ENCODE assay signal across 9 mouse cellular contexts in the genomic region with DNA sequence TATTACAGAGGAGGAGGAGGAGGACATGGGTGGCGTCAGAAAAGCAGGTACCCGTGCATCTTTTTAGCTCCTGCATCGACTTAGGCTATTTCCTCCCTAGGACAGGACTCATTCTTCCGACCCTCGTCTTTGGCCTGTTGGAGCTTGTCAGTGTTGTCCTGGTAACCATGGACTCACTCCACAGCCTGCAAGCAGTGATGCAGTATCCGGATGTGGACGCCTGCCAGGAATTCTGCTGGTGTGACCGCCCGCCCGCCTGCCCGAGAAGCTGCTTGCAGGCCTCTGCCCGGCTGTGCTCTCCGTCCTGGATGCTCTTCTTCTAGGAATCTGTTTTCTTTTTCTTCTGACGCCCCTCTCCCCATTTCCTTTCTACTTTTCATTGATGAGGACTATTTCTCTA. TPM values are rescaled to one million over a fixed set of nuclear protein-coding genes. Genes with fewer than 3 reads are reported as not detected.
DNase-seq lines count a peak whose midpoint lies in the region; ATAC-seq and TF ChIP-seq lines count a peak whose summit lies in the region.
"Had no signal": no experiment of that assay in that cellular context is flagged by ENCODE, and none has a peak within 500 bp of the region (broad histone marks: within the 10 kb centered on the region; RNA-seq: fewer than 3 reads in every experiment).

No protein-coding gene starts in this region.

- H3K27me3 ChIP-seq in intestine, embryonic 15.5 days (replicated peaks), result no peaks in the 10 kb centered on the region
- H3K27me3 ChIP-seq in intestine, postnatal 0 days (replicated peaks; ENCODE audit: control insufficient read depth, insufficient read depth, low read length), result no peaks in the 10 kb centered on the region
- no peaks in the 10 kb centered on the region for H3K27me3 ChIP-seq in kidney, embryonic 16.5 days (ENCODE audit: insufficient read depth, low read length)
- H3K27me3 ChIP-seq in lung, postnatal 0 days (replicated peaks; ENCODE audit: insufficient read depth, low read length), result no peaks in the 10 kb centered on the region
- H3K27me3 ChIP-seq in stomach, postnatal 0 days (ENCODE audit: control insufficient read depth, insufficient read depth, low read length), result no peaks in the 10 kb centered on the region
- H3K27me3 ChIP-seq: embryonic facial prominence, embryonic 15.5 days had no signal

- H3K4me3 ChIP-seq in intestine, embryonic 15.5 days (replicated peaks), result no peak overlapping the region
- H3K4me3 ChIP-seq in intestine, postnatal 0 days (ENCODE audit: low read depth, low read length), result no peak overlapping the region
- no peak overlapping the region for H3K4me3 ChIP-seq in kidney, embryonic 16.5 days (ENCODE audit: low read length)
- no peak overlapping the region for H3K4me3 ChIP-seq in lung, postnatal 0 days (ENCODE audit: low read depth, low read length)
- H3K4me3 ChIP-seq in stomach, postnatal 0 days (ENCODE audit: low read depth, low read length), result no peak overlapping the region
- H3K4me3 ChIP-seq: embryonic facial prominence, embryonic 15.5 days had no signal

- no peaks in the 10 kb centered on the region for H3K9me3 ChIP-seq in intestine, embryonic 15.5 days
- H3K9me3 ChIP-seq in intestine, postnatal 0 days (ENCODE audit: control insufficient read depth), result no peaks in the 10 kb centered on the region
- no peaks in the 10 kb centered on the region for H3K9me3 ChIP-seq in kidney, embryonic 16.5 days (ENCODE audit: low read length)
- H3K9me3 ChIP-seq in lung, postnatal 0 days (ENCODE audit: low read length), result no peaks in the 10 kb centered on the region
- H3K9me3 ChIP-seq in stomach, postnatal 0 days (ENCODE audit: control insufficient read depth, low read length), result no peaks in the 10 kb centered on the region
- H3K9me3 ChIP-seq: embryonic facial prominence, embryonic 15.5 days had no signal

- H3K9ac ChIP-seq in intestine, embryonic 15.5 days, result no peak overlapping the region
- H3K9ac ChIP-seq in intestine, postnatal 0 days (ENCODE audit: low read depth, low read length), result no peak overlapping the region
- no peak overlapping the region for H3K9ac ChIP-seq in kidney, embryonic 16.5 days (replicated peaks; ENCODE audit: low read length)
- no peak overlapping the region for H3K9ac ChIP-seq in lung, postnatal 0 days (replicated peaks; ENCODE audit: low read depth)
- H3K9ac ChIP-seq in stomach, postnatal 0 days (ENCODE audit: low read length), result no peak overlapping the region
- H3K9ac ChIP-seq: embryonic facial prominence, embryonic 15.5 days had no signal

- DNase-seq in cerebellum, adult 11 months, result peak; percentile 68
- peak; percentile 71 to 72 for DNase-seq in heart, adult 18-20 months
- peak; percentile 73 for DNase-seq in lung, postnatal 0 days (ENCODE audit: low spot score)
- peak; percentile 57 for DNase-seq in stomach, postnatal 0 days (ENCODE audit: low spot score)
- DNase-seq in c-Kit-positive CD71-positive TER-119-positive erythroid progenitor cells, embryonic 14.5 days (ENCODE audit: low spot score), result no peak

- H3K4me1 ChIP-seq in intestine, embryonic 15.5 days (replicated peaks), result no peaks in the 10 kb centered on the region
- H3K4me1 ChIP-seq in intestine, postnatal 0 days (replicated peaks; ENCODE audit: control insufficient read depth, insufficient read depth, low read length), result no peaks in the 10 kb centered on the region
- no peaks in the 10 kb centered on the region for H3K4me1 ChIP-seq in kidney, embryonic 16.5 days (ENCODE audit: insufficient read depth, low read length)
- H3K4me1 ChIP-seq in lung, postnatal 0 days (ENCODE audit: insufficient read depth, low read depth, low read length), result no peaks in the 10 kb centered on the region
- no peaks in the 10 kb centered on the region for H3K4me1 ChIP-seq in stomach, postnatal 0 days (replicated peaks; ENCODE audit: control insufficient read depth, insufficient read depth)
- H3K4me1 ChIP-seq: embryonic facial prominence, embryonic 15.5 days had no signal

- TF ChIP-seq CTCF in intestine, postnatal 0 days (IDR thresholded peaks at IDR 0.05; ENCODE audit: low read depth), result no peak
- TF ChIP-seq CTCF in lung, postnatal 0 days (IDR thresholded peaks at IDR 0.05), result no peak
- no peak for TF ChIP-seq CTCF in stomach, postnatal 0 days (IDR thresholded peaks at IDR 0.05; ENCODE audit: low read depth)

- 0 out of 2 replicates have a peak, but pooled peaks have one; percentile 31 for ATAC-seq in intestine, embryonic 15.5 days
- no peak for ATAC-seq in intestine, postnatal 0 days
- ATAC-seq in kidney, embryonic 16.5 days (ENCODE audit: low FRiP score, low TSS enrichment), result peak; percentile 63
- peak; percentile 85 for ATAC-seq in lung, postnatal 0 days
- 0 out of 2 replicates have a peak, but pooled peaks have one; percentile 42 for ATAC-seq in stomach, postnatal 0 days (ENCODE audit: low FRiP score, low TSS enrichment)

- 68% methylated on average over 14 of the region's 14 CpGs for WGBS in intestine, embryonic 15.5 days
- 65% methylated on average over 14 of the region's 14 CpGs for WGBS in intestine, postnatal 0 days
- 57% methylated on average over 14 of the region's 14 CpGs for WGBS in kidney, embryonic 16.5 days
- WGBS in lung, postnatal 0 days, result 30% methylated on average over 14 of the region's 14 CpGs
- WGBS in stomach, postnatal 0 days, result 39% methylated on average over 14 of the region's 14 CpGs

- no peak overlapping the region for H3K27ac ChIP-seq in intestine, embryonic 15.5 days
- H3K27ac ChIP-seq in intestine, postnatal 0 days (ENCODE audit: low read depth, low read length), result no peak overlapping the region
- no peak overlapping the region for H3K27ac ChIP-seq in kidney, embryonic 16.5 days (ENCODE audit: low read length)
- no peak overlapping the region for H3K27ac ChIP-seq in lung, postnatal 0 days (ENCODE audit: low read length)
- no peak overlapping the region for H3K27ac ChIP-seq in stomach, postnatal 0 days (replicated peaks)
- H3K27ac ChIP-seq: embryonic facial prominence, embryonic 15.5 days had no signal

- peaks cover 12% of the 10 kb centered on the region; the same call in 1 of the 2 replicates for H3K36me3 ChIP-seq in intestine, embryonic 15.5 days
- peaks cover 44% of the 10 kb centered on the region for H3K36me3 ChIP-seq in intestine, postnatal 0 days (ENCODE audit: control insufficient read depth, insufficient read depth)
- H3K36me3 ChIP-seq in kidney, embryonic 16.5 days (ENCODE audit: insufficient read depth, low read length), result peaks cover 39% of the 10 kb centered on the region
- peaks cover 23% of the 10 kb centered on the region for H3K36me3 ChIP-seq in lung, postnatal 0 days (ENCODE audit: insufficient read depth, low read length)
- H3K36me3 ChIP-seq in stomach, postnatal 0 days (ENCODE audit: control insufficient read depth, insufficient read depth, low read length), result peaks cover 9% of the 10 kb centered on the region

- TF ChIP-seq EP300 in lung, postnatal 0 days (IDR thresholded peaks at IDR 0.05), result no peak
- TF ChIP-seq EP300 in stomach, postnatal 0 days (optimal IDR thresholded peaks at IDR 0.05), result no peak

- H3K4me2 ChIP-seq in intestine, embryonic 15.5 days (replicated peaks), result no peak overlapping the region
- no peak overlapping the region for H3K4me2 ChIP-seq in intestine, postnatal 0 days (replicated peaks; ENCODE audit: low read depth)
- no peak overlapping the region for H3K4me2 ChIP-seq in kidney, embryonic 16.5 days (replicated peaks; ENCODE audit: low read depth, low read length)
- no peak overlapping the region for H3K4me2 ChIP-seq in lung, postnatal 0 days (replicated peaks; ENCODE audit: low read depth, low read length)
- H3K4me2 ChIP-seq in stomach, postnatal 0 days (replicated peaks; ENCODE audit: low read depth), result no peak overlapping the region
- H3K4me2 ChIP-seq: embryonic facial prominence, embryonic 15.5 days had no signal

RNA-seq across cellular contexts. Expression of a gene that starts 14.9 kb away (rescaled TPM):
- 1.1 and 1.3 TPM in 2 replicates for polyA plus RNA-seq in intestine, embryonic 15.5 days (2015; fragmentation: Nextera tagmentation; extraction: Ambion mirVana)
- 1.1 and 1.2 TPM in 2 replicates for polyA plus RNA-seq in intestine, postnatal 0 days (2015; fragmentation: Nextera tagmentation; extraction: Ambion mirVana)
- not detected for total RNA-seq in heart, adult 18-20 months (2021)
- 1.1 and 1.4 TPM in 2 replicates for polyA plus RNA-seq in kidney, embryonic 16.5 days (2015; fragmentation: Nextera tagmentation; extraction: Ambion mirVana)
- polyA plus RNA-seq in lung, postnatal 0 days (2015; fragmentation: Nextera tagmentation; extraction: Ambion mirVana), result 0.04 TPM in 2 replicates
- 11.0 and 11.2 TPM in 2 replicates for polyA plus RNA-seq in stomach, postnatal 0 days (2015; fragmentation: Nextera tagmentation; extraction: Ambion mirVana)

RNA-seq across cellular contexts. Expression of a gene that starts 18.3 kb away (rescaled TPM):
- 15.5 and 16.8 TPM in 2 replicates for polyA plus RNA-seq in intestine, embryonic 15.5 days (2015; fragmentation: Nextera tagmentation; extraction: Ambion mirVana)
- polyA plus RNA-seq in intestine, postnatal 0 days (2015; fragmentation: Nextera tagmentation; extraction: Ambion mirVana), result 5.7 and 6.7 TPM in 2 replicates
- 10 to 100 TPM; 11.0 to 11.8 TPM for total RNA-seq in heart, adult 18-20 months (2021)
- 22.3 and 22.8 TPM in 2 replicates for polyA plus RNA-seq in kidney, embryonic 16.5 days (2015; fragmentation: Nextera tagmentation; extraction: Ambion mirVana)
- 9.1 and 9.2 TPM in 2 replicates for polyA plus RNA-seq in lung, postnatal 0 days (2015; fragmentation: Nextera tagmentation; extraction: Ambion mirVana)
- polyA plus RNA-seq in stomach, postnatal 0 days (2015; fragmentation: Nextera tagmentation; extraction: Ambion mirVana), result 8.9 and 9.4 TPM in 2 replicates

RNA-seq across cellular contexts. Expression of a gene that starts 45.1 kb away (rescaled TPM):
- polyA plus RNA-seq in intestine, embryonic 15.5 days (2015; fragmentation: Nextera tagmentation; extraction: Ambion mirVana), result 10.2 and 11.2 TPM in 2 replicates
- polyA plus RNA-seq in intestine, postnatal 0 days (2015; fragmentation: Nextera tagmentation; extraction: Ambion mirVana), result 4.1 and 4.7 TPM in 2 replicates
- total RNA-seq in heart, adult 18-20 months (2021), result 1 to 10 TPM; 6.0 to 6.5 TPM
- polyA plus RNA-seq in kidney, embryonic 16.5 days (2015; fragmentation: Nextera tagmentation; extraction: Ambion mirVana), result 13.1 and 14.8 TPM in 2 replicates
- 4.3 and 7.2 TPM in 2 replicates for polyA plus RNA-seq in lung, postnatal 0 days (2015; fragmentation: Nextera tagmentation; extraction: Ambion mirVana)
- polyA plus RNA-seq in stomach, postnatal 0 days (2015; fragmentation: Nextera tagmentation; extraction: Ambion mirVana), result 5.7 and 7.0 TPM in 2 replicates
